Mouse (Mus musculus) lung, embryonic 16.5 days (tissue): ENCODE measurements around the gene Fancc. TPM values are rescaled to one million over a fixed set of nuclear protein-coding genes. Genes with fewer than 3 reads are reported as not detected.
A peak's percentile ranks its signal among the peaks of the same experiment; 100 is the strongest.

Experiments
- ATAC-seq: fragments of 200-750 bp; cut with Nextera tagmentation; 2 replicates; pipeline ENCODE4 v1.8.0; 2017; ENCODE audit warnings: low read depth, mild to moderate bottlenecking, moderate library complexity
- H3K27ac ChIP-seq: fragments of 300-500 bp; sonication (generic); 2 replicates; pipeline ENCODE4 v1.5.1; 2014; ENCODE audit warnings: mild to moderate bottlenecking, control low read depth, low read length
- H3K27me3 ChIP-seq: fragments of 300-500 bp; sonication (generic); 2 replicates; pipeline ENCODE4 v1.6.1; 2014; ENCODE audit warnings: low read depth, low read length, mixed read lengths; ENCODE audit not compliant: control insufficient read depth, insufficient read depth
- H3K36me3 ChIP-seq: fragments of 300-500 bp; sonication (generic); 2 replicates; pipeline ENCODE4 v1.6.1; 2014; ENCODE audit warnings: low read length; ENCODE audit not compliant: control insufficient read depth, insufficient read depth
- H3K4me1 ChIP-seq: fragments of 300-500 bp; sonication (generic); replicated peaks from 2 replicates; pipeline ENCODE4 v1.6.1; 2014; ENCODE audit warnings: low read length, mixed read lengths; ENCODE audit not compliant: control insufficient read depth, insufficient read depth
- H3K4me2 ChIP-seq: fragments of 300-500 bp; sonication (generic); 2 replicates; pipeline ENCODE4 v1.6.1; 2014; ENCODE audit warnings: low read depth, low read length, control low read depth
- H3K4me3 ChIP-seq: fragments of 300-500 bp; sonication (generic); 2 replicates; pipeline ENCODE4 v1.5.1; 2014; ENCODE audit warnings: mild to moderate bottlenecking, low read length, control low read depth
- H3K9ac ChIP-seq: fragments of 300-500 bp; sonication (generic); 2 replicates; pipeline ENCODE4 v1.6.1; 2014; ENCODE audit warnings: low read length, control low read depth
- H3K9me3 ChIP-seq: fragments of 300-500 bp; sonication (generic); 2 replicates; pipeline ENCODE4 v1.6.1; 2016; ENCODE audit warnings: low read length; ENCODE audit not compliant: control insufficient read depth
- WGBS: fragments of 180-500 bp; shearing (Covaris S2); extraction: QIAGEN DNeasy Blood & Tissue Kit; methylation state at CpG from one replicate; pipeline ENCODE4 v1.1.7; 2014; 5-methylcytosine and 5-hydroxymethylcytosine counted together
- polyA plus RNA-seq: library from polyadenylated mRNA; unstranded; fragments of >200 nt; fragmentation: Nextera tagmentation; extraction: Ambion mirVana; gene quantifications from 2 replicates; pipeline ENCODE4 v1.2.1, GENCODE M21; 2015

The Fancc gene
- polyA plus RNA-seq, 1 experiment from 2014 or later, result 27.8 TPM

- WGBS, result 33% methylated on average over 1 of the region's 1 CpGs
- Histone ChIP-seq H3K4me2 (no peak overlapping the region), H3K27me3 (no peaks in the 10 kb centered on the region), H3K36me3 (peaks cover 37% of the 10 kb centered on the region), H3K9ac (no peak overlapping the region), H3K4me3 (no peak overlapping the region), H3K9me3 (no peaks in the 10 kb centered on the region), H3K4me1 (no peaks in the 10 kb centered on the region), H3K27ac (peak overlapping the region; percentile 22; the same call in 1 of the 2 replicates)
- peak; percentile 39 for ATAC-seq
Measured at GRCm38 (mm10) chr13:63506364-63506763, 9.3 kb upstream of the Fancc start.

GRCm38 (mm10) chr13:63502391-63502790, 5.3 kb upstream of the Fancc start:
- Histone ChIP-seq H3K4me2 (no peak overlapping the region), H3K4me3 (no peak overlapping the region), H3K36me3 (peaks cover 3% of the 10 kb centered on the region), H3K9me3 (no peaks in the 10 kb centered on the region), H3K9ac (no peak overlapping the region), H3K27me3 (no peaks in the 10 kb centered on the region), H3K27ac (no peak overlapping the region), H3K4me1 (no peaks in the 10 kb centered on the region)
- no peak for ATAC-seq
- WGBS, result 89% methylated on average over 2 of the region's 2 CpGs

GRCm38 (mm10) chr13:63499489-63499888, 2.4 kb upstream of the Fancc start:
- H3K4me3 ChIP-seq, result no peak overlapping the region
- 60% methylated on average over 2 of the region's 2 CpGs for WGBS
- H3K36me3 ChIP-seq, result no peaks in the 10 kb centered on the region
- H3K9ac ChIP-seq, result no peak overlapping the region
- H3K27ac ChIP-seq, result no peak overlapping the region
- no peaks in the 10 kb centered on the region for H3K4me1 ChIP-seq
- no peak for ATAC-seq
- H3K27me3 ChIP-seq, result no peaks in the 10 kb centered on the region
- no peak overlapping the region for H3K4me2 ChIP-seq
- H3K9me3 ChIP-seq, result no peaks in the 10 kb centered on the region

DNA sequence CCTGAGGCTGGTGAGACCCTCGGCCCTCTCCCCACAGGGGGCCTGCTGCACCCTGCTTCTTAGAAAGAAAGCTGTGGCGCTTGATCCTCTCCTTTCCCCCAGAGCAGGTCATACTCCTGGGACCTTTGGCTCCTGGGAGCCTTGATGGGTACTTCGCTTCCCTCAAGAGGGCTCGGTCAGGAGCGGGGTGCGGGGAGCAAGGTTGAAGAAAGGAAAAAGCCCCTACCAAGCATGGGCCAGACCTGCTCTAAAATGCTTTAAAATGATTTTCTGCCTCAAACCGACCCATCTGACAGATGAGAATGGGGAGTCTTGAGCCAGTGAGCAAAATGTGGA, 9.4 kb downstream of the Fancc start:
- Histone ChIP-seq H3K36me3 (no peaks in the 10 kb centered on the region), H3K4me2 (no peak overlapping the region), H3K27ac (no peak overlapping the region), H3K27me3 (no peaks in the 10 kb centered on the region), H3K9ac (no peak overlapping the region), H3K4me1 (peaks cover 5% of the 10 kb centered on the region), H3K4me3 (no peak overlapping the region), H3K9me3 (no peaks in the 10 kb centered on the region)
- 65% methylated on average over 7 of the region's 7 CpGs for WGBS
- ATAC-seq, result no peak

DNA sequence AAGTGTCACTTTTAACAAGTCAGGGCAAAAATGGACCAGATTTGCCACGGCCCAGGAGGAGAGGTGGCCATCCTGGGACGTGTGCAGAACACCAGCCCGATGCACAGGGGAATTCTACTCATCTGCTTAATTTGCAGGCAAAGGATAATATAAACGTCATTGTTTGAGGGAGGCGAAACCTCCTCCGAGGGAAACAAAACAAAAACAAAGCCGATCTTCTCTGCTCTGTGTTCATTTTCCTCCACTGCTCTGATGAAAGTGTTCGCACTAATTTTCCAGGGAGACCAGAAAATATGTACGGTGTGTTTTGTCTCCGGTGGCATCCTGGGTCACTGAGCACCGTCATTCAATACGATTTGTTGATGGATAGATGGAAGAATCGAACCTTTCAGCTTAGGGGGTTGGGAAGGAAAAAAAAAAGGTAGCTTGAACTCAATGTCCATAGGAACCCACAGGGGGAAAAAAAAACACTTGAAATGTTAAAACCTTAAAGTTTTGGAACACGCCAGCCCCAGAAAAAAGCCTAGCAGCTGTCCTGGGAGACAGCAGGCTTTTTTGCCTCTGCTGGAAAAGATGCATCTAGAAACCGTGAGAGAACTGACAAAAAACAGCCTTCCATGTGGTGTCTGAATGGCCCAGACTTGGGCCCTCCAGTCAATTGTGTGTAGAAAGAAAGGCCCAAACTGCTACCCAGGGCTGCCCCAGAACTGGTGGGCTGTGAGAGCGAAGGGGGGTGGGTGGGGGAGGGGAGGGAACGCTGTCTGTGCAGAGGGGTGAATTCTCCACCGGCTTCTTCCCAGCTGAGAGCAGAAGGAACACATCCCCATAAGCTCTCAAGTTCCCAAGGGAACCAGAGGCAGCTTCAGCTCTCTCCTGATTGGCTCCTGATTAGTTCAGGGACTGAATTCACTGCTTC, 10.0 kb downstream of the Fancc start:
- WGBS, result 36% methylated on average over 18 of the region's 18 CpGs
- no peak for ATAC-seq
- H3K27me3 ChIP-seq, result no peaks in the 10 kb centered on the region
- no peaks in the 10 kb centered on the region for H3K9me3 ChIP-seq
- no peak overlapping the region for H3K9ac ChIP-seq
- H3K4me1 ChIP-seq, result peaks cover 5% of the 10 kb centered on the region
- H3K4me2 ChIP-seq, result no peak overlapping the region
- no peak overlapping the region for H3K27ac ChIP-seq
- H3K36me3 ChIP-seq, result no peaks in the 10 kb centered on the region
- no peak overlapping the region for H3K4me3 ChIP-seq

- no peaks in the 10 kb centered on the region for H3K9me3 ChIP-seq
- no peaks in the 10 kb centered on the region for H3K27me3 ChIP-seq
- peak; percentile 41; the same call in 1 of the 2 replicates for ATAC-seq
- H3K4me1 ChIP-seq, result peaks cover 9% of the 10 kb centered on the region
- H3K4me2 ChIP-seq, result no peak overlapping the region
- no peak overlapping the region for H3K9ac ChIP-seq
- no peak overlapping the region for H3K4me3 ChIP-seq
- H3K27ac ChIP-seq, result no peak overlapping the region
- 24% methylated on average over 8 of the region's 8 CpGs for WGBS
- no peaks in the 10 kb centered on the region for H3K36me3 ChIP-seq
Measured at GRCm38 (mm10) chr13:63475356-63475755, 21.7 kb downstream of the Fancc start.

GRCm38 (mm10) chr13:63452898-63453297, 44.2 kb downstream of the Fancc start:
- no peak overlapping the region for H3K27ac ChIP-seq
- no peaks in the 10 kb centered on the region for H3K4me1 ChIP-seq
- H3K9me3 ChIP-seq, result no peaks in the 10 kb centered on the region
- ATAC-seq, result no peak
- no peak overlapping the region for H3K4me3 ChIP-seq
- no peak overlapping the region for H3K9ac ChIP-seq
- WGBS, result 78% methylated on average over 5 of the region's 5 CpGs
- no peaks in the 10 kb centered on the region for H3K27me3 ChIP-seq
- H3K36me3 ChIP-seq, result no peaks in the 10 kb centered on the region
- no peak overlapping the region for H3K4me2 ChIP-seq

GRCm38 (mm10) chr13:63451140-63451539, 45.9 kb downstream of the Fancc start:
- H3K4me2 ChIP-seq, result no peak overlapping the region
- no peak for ATAC-seq
- no peak overlapping the region for H3K4me3 ChIP-seq
- H3K27me3 ChIP-seq, result no peaks in the 10 kb centered on the region
- no peak overlapping the region for H3K27ac ChIP-seq
- 64% methylated on average over 7 of the region's 7 CpGs for WGBS
- H3K36me3 ChIP-seq, result no peaks in the 10 kb centered on the region
- no peaks in the 10 kb centered on the region for H3K9me3 ChIP-seq
- no peak overlapping the region for H3K9ac ChIP-seq
- no peaks in the 10 kb centered on the region for H3K4me1 ChIP-seq

DNA sequence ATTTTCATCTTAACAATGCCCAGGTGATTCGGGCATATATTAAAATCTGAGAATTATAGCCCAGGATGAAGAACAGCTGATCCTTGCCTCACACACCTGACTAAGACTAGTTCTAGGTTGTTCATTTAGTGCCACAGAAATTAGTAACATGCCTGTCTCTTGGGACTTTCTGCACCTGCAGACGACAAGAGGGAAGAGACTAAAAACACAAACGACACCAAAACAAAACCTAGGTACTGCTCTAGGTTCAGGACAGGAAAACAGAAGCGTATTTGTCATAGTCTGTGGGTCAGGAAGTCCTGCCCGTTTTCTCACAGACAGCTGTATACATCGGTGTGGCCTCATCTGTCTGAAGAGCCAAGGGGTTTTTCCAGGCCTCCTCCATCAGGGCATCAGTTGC, 51.7 kb downstream of the Fancc start:
- H3K4me1 ChIP-seq, result no peaks in the 10 kb centered on the region
- no peaks in the 10 kb centered on the region for H3K27me3 ChIP-seq
- no peak overlapping the region for H3K27ac ChIP-seq
- H3K9me3 ChIP-seq, result no peaks in the 10 kb centered on the region
- H3K36me3 ChIP-seq, result no peaks in the 10 kb centered on the region
- no peak overlapping the region for H3K9ac ChIP-seq
- ATAC-seq, result no peak
- 67% methylated on average over 6 of the region's 6 CpGs for WGBS
- no peak overlapping the region for H3K4me2 ChIP-seq
- H3K4me3 ChIP-seq, result no peak overlapping the region
